Mouse (Mus musculus) leukemia stem cell, adult 10-12 weeks (primary cell): ENCODE results near the gene Ift81. TPM values are rescaled to one million over a fixed set of nuclear protein-coding genes. Genes with fewer than 3 reads are reported as not detected.

Source experiments
- polyA plus RNA-seq: library from polyadenylated mRNA; stranded (reverse); fragments of >175 nt; gene quantifications from 2 replicates; pipeline ENCODE4 v1.2.3, GENCODE M21; 2012; ENCODE audit warnings: low replicate concordance

Gene Ift81
- polyA plus RNA-seq = 0.27 TPM in 1 of 2 replicates, not detected in the other

DNA sequence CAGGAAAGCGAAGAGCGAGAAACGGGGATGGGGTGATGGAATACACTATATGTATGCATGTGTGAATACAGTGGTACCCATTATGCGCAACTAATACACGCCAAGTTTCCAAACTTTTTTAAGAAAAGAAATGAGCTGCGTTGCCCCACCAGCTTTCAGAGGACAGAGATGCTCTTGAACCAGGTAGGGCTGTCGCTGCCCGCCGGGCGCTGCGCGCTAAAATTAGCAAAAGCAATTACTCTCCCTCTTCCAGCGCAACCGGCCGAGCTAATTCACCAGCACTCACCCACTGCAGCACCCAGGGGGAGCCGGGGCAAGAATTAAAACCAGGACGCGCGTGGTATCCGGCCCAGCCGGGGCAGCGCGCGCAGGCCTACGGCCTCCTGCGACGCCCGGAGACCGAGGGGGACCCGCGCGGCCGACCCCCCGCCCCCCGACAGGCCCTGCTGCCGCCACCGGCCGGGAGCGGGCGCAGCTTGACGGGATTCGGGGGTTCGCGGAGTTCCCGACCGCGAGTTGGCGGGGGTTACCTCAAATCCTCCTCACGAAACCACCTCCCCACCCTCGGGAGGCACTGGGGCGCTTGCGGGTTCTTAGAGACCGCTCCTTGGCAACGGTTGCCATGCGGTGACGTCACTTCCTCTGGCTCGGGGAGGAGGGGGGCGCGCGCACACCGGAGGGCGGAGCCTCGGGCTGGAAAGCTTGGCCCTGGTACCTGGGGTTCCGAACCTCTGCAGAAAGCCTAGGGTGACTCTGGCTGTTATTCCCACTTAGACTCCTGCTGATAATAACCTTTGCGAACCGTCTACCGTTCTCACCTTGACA, at the start of gene Ift81:
Gene Ift81, minus strand, starts transcription at position 611 of the 825 bp plus-strand sequence.

DNA sequence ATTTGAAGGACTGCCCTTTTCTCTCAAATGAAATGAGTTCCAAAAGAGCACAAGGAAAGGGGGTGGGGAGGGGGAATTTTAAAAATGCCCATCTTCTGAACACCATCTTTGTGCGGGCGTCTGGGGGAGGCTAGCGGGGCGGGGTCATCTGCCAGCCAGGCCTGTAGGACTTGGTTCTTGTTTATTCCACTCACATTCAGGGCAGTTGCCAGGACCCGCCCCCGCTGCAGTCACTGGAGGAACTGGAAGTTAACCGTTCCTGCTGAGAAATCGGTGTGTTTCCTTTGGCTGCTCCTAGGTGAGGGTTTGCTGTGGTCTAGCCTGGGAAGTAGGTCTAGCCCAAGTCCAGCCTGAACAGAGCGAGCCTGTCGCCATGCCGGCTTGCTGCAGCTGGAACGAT, 29.4 kb upstream of the Ift81 start, which contains the start of gene P2rx7:
Gene P2rx7, plus strand, starts transcription at position 211 of the 400 bp plus-strand sequence.

DNA sequence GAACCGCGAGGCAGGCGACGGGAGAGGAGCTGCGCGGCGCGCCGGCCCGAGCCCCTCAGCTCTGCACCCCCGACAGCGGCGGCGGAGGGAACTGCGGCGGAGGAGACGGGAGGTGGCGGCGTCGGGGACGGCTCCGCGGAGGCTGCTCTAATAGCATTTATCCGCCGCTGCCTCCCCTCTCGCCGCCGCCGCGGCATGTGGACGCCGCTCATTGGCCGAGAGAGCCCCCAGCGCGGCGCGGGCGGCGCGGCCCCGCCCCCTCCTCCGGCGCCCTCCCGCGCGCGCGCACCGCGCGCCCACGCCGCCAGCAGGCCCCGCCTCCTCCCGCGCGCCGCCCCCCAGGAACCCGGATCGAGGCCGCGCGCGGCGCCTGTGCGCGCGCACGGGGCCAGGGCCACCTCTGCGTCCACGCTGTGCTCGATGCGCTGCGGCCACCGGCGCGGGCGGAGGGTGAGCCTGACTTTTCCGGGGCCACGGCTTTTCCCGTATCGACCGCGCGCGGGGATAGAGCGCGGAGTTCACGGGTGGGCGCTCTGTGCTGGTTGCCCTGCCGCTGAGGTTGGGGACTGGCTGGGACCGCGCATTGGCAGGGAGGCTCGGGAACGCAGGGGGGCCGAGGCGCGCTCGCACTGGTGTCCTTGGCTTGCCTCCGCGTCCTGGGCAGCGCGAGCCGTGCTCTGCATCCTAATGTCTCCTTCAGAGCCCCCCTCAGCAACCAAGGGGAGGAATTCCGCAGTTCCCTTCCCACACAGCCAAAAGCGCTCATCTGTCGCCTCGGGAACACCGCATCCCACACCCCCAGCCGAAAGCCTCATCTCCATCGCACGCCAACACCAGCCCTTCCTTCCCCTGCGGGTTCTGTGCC, 112.0 kb downstream of the Ift81 start, which contains the start of gene Atp2a2:
Gene Atp2a2, minus strand, starts transcription at position 149 of the 865 bp plus-strand sequence.

Other genes with a start within 250 kb of the Ift81 start
- 21.2 and 28.3 TPM in 2 replicates for gene Gpn3, start 242.6 kb downstream of the Ift81 start, polyA plus RNA-seq
- gene Fam216a, start 242.2 kb downstream of the Ift81 start, polyA plus RNA-seq = 31.5 and 44.2 TPM in 2 replicates
- 17.9 and 41.8 TPM in 2 replicates for gene Arpc3, start 222.6 kb downstream of the Ift81 start, polyA plus RNA-seq
- gene Anapc7, start 192.8 kb downstream of the Ift81 start, polyA plus RNA-seq = 7.0 and 12.9 TPM in 2 replicates
- 53.8 and 78.0 TPM in 2 replicates for gene Atp2a2, start 112.3 kb downstream of the Ift81 start, polyA plus RNA-seq
- gene P2rx7, start 29.4 kb upstream of the Ift81 start, polyA plus RNA-seq = 1.3 and 4.6 TPM in 2 replicates
- gene P2rx4, start 93.0 kb upstream of the Ift81 start, polyA plus RNA-seq = 4.0 and 9.4 TPM in 2 replicates
- gene Camkk2, start 164.9 kb upstream of the Ift81 start, polyA plus RNA-seq = 51.7 and 63.9 TPM in 2 replicates
- 121 and 224 TPM in 2 replicates for gene Anapc5, start 206.8 kb upstream of the Ift81 start, polyA plus RNA-seq
- 3.7 and 9.5 TPM in 2 replicates for gene Rnf34, start 235.5 kb upstream of the Ift81 start, polyA plus RNA-seq